Mouse (Mus musculus): ENCODE measurements around the gene Cldnd1. TPM values are rescaled to one million over a fixed set of nuclear protein-coding genes. Genes with fewer than 3 reads are reported as not detected.

Cldnd1 gene
- 10 to 100 TPM; 38.6 to 51.0 TPM for total RNA-seq (2023)

GRCm38 (mm10) chr16:58727477-58728131, at the start of gene Cldnd1:
TSS of gene Cldnd1 (plus strand) at chr16:58727910.

GRCm38 (mm10) chr16:58718666-58719120, 9.0 kb upstream of the Cldnd1 start, which contains the start of gene Gpr15:
TSS of gene Gpr15 (minus strand) at chr16:58719070.

GRCm38 (mm10) chr16:58763076-58763475, 35.4 kb downstream of the Cldnd1 start, which contains the start of gene Olfr172:
TSS of gene Olfr172 (minus strand) at chr16:58763176.

Other genes starting within 250 kb of the Cldnd1 start
- gene St3gal6, start 203.7 kb upstream of the Cldnd1 start, total RNA-seq (2023), result 10 to 100 TPM; 46.7 to 49.7 TPM
- gene Gm813, start 110.9 kb upstream of the Cldnd1 start, total RNA-seq (2023), result not detected
- gene E330017A01Rik, start 89.2 kb upstream of the Cldnd1 start, total RNA-seq (2023), result not detected
- gene Cpox, start 57.6 kb upstream of the Cldnd1 start, total RNA-seq (2023), result 10 to 100 TPM; 10.8 to 17.5 TPM
- 1 to 10 TPM in 1 of 2 experiments, under 1 TPM in 1; 0.68 to 1.7 TPM for gene Gpr15, start 8.8 kb upstream of the Cldnd1 start, total RNA-seq (2023)
- gene Olfr172, start 35.3 kb downstream of the Cldnd1 start, total RNA-seq (2023), result not detected
- gene Olfr173, start 72.4 kb downstream of the Cldnd1 start, total RNA-seq (2023), result not detected
- gene Olfr175-ps1, start 98.9 kb downstream of the Cldnd1 start, total RNA-seq (2023), result not detected
- not detected for gene Olfr177, start 146.9 kb downstream of the Cldnd1 start, total RNA-seq (2023)
- not detected for gene Olfr178, start 164.2 kb downstream of the Cldnd1 start, total RNA-seq (2023)
- not detected for gene Olfr181, start 200.8 kb downstream of the Cldnd1 start, total RNA-seq (2023)
- not detected for gene Olfr180, start 201.5 kb downstream of the Cldnd1 start, total RNA-seq (2023)